Mouse (Mus musculus) regulatory T cell (primary cell): ENCODE data around the gene Nup210.
"Not testable (repeated sequence)": the region's sequence is repeated elsewhere in the genome, so short reads cannot be mapped to it uniquely, and the experiment has no call there.

Experiments used
- in situ Hi-C: fragments of 300-600 bp; cut with MboI, MseI; formaldehyde crosslinking; loops from one replicate; pipeline ENCODE4 v1.15.1; 2025; ENCODE audit warnings: high pct_unique_total_duplicates

Nup210 gene

DNA sequence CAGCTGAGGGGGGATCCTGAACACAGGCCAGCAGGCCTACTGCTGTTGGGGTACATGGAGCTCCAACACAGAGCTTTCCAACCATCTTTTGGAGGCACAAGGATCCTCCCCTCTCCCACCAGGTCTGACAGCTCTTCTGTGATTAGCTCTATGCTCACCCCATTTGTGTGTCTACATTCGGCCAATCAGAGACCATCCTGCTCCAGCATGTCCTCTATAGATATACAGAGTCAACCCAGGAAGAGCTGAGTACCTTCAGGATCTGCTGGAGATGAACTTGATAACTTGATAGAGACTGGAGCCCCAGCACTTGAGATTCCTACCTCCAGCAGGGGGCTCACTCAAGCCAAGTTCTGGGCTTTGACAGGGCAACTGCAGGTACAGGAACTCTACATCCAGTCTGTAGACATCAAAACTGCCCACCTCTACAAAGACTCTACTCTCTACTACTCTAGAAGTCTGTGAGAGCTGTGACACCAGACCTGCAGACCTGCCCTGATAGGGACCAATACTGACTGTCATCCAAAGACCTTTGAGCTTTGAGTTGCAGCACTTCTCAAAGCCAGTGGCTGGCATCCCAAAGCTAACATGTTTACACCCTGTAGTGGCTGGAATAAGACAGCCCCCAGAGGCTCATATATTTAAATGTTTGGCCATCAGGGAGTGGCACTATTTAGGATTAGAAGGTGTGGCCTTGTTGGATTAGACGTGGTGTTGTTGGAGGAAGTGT is 11.1 kb downstream of the Nup210 start:
- in situ Hi-C loops = no loop called here

DNA sequence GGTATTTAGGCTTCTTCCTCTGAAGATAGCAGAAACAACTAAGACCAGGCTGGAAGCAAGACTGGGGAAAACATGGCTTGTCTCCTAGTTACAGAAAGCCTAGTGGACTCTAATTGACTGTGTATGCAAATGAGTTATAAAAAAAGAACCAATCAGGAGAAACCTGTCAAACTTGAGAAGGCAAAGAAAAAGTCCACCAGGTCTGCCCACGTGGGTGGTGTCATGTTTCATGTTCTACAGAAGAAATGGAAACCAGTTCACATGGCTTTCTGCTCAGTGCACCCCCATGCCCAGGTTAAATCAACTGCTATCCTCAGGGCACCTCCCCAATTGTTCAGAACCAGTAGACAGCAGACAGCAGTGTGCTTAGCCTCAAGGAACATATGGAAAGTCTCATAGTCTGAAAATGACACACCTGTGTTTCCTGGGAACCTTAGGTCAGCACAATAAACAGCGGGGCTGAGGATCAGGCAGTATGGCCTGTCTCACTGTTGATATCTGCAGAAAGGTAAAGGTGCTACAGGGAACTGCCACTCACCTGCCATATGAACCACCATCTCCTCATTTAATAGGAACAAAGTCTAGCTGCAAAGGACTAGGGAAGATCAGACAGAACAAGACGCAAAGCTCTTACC is 11.7 kb downstream of the Nup210 start:
- in situ Hi-C loops = no loop called here

DNA sequence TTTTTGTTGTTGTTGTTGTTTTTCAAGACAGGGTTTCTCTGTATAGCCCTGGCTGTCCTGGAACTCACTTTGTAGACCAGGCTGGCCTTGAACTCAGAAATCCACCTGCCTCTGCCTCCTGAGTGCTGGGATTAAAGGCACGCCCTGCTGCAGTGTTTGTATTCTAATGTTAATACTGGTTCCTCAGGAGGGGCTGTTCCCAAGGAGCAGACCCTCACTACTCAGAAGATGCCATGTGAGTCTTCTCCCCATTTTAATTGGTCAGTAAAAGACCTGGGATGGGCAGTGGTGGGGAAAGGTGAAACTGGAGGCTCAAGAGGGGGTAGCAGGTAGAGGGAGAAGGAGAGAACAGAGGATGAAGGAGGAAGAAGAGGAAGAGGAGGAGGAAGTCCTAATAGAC is 13.2 kb downstream of the Nup210 start:
- in situ Hi-C loops = not testable (repeated sequence)

DNA sequence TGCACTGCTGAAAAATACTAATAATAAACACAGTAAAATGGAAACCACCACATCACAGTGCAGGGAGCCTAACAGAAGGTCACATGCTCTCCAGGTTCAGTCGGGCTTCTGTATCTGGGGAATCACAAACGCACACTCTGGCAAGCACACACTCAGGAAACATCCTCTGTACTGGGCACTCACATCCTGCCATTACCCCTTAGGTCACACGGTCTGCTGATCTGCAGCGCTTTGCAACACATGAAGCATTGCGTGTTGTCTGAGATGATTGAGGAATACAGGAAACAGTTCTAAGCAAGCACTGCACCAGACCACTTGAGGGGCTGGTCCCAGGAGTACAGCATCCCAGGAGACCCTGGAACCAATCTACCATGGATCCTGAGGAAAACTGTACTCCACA is 16.0 kb downstream of the Nup210 start:
- in situ Hi-C loops = no loop called here

DNA sequence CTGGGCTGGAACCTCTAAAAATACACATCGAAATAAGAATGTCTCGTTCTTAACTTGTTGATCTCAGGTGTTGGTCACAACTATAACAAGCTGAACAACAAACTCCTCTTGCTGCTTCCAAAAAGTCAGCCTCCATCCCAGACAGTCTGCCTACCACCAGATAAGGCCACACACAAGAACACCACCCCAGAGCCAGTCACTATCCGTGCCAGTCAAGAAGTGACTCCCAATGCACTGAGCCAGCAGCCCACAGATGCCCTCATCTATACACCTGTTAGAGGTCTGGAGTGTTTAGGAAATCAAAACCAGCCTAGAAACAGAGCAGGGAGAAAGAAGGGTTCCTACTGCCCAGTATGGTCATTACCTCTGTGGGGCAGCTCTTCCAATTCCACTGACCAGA is 18.8 kb downstream of the Nup210 start:
- in situ Hi-C loops = loop anchor here (5.0 kb wide), 1 partner anchor 44 kb away; no protein-coding TSS in a partner anchor

DNA sequence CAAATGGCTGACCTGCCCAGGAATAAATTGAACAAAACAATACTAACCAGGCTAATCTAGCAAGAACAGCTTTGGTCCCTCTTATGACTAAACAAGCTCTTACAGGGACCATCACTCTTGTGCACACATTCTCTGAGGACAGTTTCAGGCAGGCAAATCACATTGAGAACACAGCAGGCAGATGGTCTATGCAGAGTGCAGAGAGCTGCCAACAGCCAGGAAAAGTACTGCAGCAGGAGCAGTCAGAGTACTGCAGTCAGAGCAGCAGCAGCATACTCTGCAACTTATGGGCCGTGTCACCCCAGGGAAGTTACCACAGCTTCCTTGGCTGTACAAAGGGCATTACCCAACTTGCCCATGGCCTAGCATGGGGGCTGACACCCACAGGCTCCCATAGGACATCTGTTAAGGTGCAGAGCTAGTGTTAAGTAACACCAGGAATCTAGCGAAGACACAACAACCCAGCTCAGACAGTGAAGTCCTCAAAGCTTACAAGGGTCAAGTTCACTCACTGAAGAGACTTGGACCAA is 21.5 kb downstream of the Nup210 start:
- in situ Hi-C loops = loop anchor here (5.0 kb wide), 1 partner anchor 47 kb away; no protein-coding TSS in a partner anchor

DNA sequence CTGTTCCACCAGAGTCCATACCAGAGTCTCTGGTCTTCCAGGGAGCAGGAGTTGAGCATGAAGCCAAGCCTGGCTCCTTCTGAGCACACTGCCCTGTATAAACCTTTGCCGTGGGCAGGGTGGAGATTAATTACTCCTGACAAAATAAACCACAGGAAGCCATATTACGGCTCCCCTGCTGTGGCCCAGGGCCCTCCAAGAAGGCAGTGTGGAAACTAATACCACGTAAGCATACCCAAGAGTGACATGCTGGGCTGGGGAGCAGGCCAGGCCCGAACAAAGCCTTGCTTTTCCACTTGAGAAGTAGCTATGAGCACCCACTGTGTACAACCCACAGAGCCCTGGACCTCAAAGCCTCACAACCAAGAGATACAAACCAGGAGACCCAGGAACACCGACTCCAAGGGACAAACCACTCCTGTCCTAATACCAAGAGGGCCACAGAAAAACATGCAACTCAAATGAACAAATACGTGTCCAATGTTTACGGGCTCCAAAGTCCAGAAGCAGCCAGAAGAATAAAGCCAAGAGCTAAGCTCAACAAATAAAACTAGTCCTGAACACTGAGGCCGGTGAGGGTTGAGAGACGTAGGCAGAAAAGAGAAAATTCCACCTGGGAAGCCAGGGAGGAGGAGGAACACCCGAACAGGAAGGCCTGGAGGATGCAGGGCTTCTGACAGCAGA is 24.3 kb downstream of the Nup210 start:
- in situ Hi-C loops = no loop called here

DNA sequence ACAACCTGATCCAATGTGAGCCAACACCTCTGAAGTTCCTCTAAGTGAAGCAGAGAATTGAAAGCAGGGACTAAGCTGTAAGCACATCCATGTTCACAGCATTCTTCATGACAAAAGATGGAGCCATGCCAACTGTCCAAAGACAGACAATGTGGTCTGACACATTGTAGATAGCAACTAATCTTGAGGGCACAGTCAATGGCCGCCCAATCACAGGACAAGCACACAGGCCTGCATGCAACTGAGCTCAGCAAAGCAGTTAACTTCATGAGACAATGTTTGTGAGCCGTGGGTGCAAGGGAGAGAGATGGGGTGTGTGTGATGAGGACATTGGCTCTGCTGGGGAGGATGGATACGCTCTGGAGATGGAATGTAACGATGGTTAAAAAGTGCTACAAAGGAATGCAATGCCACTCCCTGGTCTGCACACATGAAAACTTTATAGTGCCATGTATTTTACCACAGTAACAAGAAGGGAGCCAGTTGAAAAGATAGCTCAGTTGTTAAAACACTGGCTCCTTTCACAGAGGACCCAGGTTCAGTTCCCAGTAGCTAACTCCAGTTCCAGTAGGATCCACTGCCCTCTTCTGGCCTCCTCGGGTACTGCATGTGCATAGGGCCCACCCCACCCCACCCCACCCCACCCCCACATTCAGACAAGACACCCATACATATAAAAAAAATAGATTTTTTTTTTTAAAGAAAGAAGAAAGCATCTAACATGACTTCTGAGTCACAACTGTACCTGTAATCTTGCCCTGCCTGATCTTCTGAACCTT is 31.3 kb downstream of the Nup210 start:
- in situ Hi-C loops = loop anchor here (10.0 kb wide), 1 partner anchor 261 kb away; no protein-coding TSS in a partner anchor

DNA sequence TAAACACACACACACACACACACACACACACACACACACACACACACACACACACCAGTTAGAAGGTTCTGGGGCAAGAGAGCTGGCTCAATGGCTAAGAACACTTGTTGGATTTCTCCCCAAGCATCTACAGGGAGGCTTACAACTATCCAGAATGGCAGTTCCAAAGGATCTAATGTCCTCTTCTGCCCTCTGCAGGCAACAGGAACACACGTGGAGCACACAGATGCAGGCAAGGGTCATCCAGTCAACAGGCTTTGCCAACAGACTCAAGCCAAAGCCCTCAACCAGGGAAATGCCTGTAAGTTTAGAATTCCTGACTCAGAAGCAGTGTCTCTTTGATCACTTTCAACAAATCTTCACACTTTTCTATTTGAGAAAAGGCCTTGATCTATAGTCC is 36.6 kb downstream of the Nup210 start:
- in situ Hi-C loops = loop anchor here (10.0 kb wide), 1 partner anchor 255 kb away; no protein-coding TSS in a partner anchor

DNA sequence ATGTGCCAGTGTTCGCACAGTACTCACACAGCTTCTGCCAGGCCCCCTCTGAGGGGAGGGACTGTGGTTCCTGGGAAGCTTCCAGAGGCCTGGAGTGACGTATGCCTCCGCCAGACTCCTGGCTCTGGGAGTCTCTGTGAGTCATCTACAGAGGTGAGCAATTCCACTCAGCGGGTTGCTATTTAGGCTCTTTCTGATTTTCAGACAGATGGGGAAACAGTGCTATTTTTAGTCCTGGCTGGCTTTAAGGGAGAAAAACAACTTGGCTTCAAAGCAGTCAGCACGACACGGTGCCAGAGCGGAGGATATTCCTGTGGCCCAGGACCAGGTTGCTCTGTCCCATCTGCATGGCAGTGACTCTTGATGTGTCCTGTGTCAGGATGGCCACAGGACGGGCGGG is 40.4 kb downstream of the Nup210 start:
- in situ Hi-C loops = no loop called here

DNA sequence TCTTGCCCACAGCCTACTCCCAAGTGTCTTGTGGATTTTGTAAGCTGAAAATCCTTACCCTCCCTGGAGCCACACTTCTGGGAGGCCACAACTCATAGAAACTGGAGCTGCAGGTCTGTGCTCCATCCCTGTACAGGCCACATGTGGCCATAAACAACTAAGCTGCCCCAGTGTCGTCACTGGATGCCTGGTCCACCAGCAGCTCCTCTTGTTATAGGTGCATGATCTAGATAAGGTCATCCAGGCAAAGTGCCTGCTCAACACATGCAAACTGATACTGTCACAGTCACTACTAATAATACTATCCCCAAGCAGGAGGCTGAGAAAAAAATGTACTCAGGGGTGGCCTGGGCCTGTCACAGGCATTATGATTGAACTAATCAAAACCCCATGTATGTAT is 48.1 kb downstream of the Nup210 start:
- in situ Hi-C loops = no loop called here

DNA sequence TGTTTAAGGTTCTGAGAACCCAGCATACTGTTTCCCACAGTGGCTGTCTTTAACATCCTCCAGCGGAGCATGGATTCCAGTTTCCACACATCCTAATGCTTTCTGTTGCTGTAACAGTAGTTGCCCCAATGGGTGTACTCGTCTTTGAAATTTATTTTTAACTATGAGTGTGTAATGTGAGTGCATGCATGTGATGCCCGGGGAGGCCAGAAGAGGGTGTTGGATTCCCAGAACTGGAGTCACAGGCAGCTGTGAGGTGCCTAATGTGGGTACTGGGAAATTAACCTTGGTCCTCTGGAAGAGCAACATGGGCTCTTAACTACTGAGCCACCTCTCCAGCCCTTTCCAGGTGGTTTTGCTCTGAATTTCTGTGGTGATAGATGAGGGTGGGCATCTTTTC is 49.6 kb downstream of the Nup210 start:
- in situ Hi-C loops = no loop called here

DNA sequence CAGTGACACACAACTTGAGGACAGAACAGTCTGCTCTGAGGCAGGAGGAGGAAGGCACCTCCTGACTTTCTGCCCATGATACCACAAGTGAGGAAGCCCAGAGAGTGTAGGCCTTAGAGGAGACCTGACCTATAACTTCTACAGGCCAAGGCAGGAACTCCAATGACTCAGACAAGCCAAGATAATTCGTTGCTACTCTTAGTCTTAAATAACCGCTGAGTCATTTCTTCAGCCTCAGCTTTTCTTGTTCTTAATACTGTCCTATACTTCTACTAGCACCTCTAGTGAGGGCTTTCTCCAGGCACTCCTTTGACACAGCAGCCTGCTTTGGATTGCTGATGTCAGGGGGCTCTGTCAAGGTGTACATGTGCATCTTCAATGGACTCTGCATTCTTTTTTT is 55.3 kb downstream of the Nup210 start:
- in situ Hi-C loops = no loop called here

DNA sequence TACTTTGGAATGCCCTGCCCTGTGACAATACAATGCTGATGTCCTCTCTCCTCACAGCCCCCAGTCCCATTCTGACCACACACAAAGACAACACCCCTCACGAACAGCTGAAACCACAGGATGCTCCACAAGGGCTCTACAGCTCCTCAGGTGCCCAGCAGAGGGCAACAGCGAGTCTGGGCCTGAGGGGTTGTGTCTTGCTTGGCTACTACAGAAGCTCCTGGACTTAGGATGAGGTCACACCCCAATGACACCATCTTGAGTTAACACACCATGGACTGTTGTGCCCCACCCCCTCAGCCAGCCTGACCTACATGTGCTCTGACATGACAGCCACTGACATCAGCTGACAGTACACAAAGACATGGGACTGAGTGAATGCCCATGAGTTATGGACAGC is 56.9 kb downstream of the Nup210 start:
- in situ Hi-C loops = no loop called here

DNA sequence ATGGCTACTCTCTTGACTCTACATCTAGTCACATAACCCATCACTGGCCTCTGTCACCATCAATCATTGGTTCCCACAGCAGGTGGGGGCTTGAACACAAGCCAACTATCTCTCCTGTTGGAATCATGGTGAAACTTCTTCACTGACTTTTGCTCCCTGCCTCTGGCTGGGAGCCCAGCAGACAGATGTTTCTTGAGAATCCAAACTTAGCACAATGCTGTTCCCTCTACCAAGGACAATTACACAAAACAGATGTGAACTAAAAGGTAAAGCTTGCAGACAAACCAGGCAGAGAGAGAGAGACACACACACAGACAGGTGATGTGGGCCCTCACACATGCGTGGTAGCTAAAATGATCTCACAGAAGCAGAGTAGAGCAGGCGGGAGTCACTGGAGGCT is 58.6 kb downstream of the Nup210 start:
- in situ Hi-C loops = no loop called here

DNA sequence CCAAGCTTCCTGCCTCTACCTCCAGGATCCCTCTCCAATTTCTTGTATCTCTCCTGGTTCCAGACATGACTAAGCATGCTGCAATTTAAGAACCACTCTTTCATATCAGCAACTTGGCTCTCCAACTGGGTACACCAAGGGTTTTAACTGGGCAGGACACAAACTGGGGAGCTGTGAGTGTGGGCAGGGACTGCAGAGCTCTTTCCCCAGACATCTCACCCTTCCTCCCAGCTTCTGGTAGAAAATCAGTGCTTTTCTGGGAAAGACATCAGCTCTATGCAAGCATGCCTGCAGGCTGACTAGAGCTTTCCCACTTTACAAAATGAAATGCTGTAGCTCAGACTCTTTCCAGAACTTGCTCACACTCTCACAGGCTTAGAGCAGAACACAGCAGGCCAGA is 60.3 kb downstream of the Nup210 start:
- in situ Hi-C loops = no loop called here

DNA sequence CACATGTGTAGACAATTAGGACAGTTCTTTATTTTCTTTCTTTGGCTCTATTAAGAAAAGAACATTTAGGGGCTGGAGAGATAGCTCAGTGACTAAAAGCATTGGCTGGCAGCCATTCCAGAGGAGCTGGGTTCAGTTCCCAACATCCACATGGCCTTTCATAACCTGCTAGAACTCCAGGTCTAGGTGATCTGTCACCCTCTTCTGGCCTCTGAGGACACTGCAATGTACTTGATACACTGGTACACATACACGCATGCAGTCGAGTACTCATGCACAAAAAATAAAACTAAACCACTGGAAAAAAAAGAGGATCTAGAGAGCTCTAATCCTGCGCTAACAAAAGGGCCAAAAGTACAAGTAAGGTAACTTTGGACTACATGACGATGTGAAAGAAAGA is 64.1 kb downstream of the Nup210 start:
- in situ Hi-C loops = no loop called here

DNA sequence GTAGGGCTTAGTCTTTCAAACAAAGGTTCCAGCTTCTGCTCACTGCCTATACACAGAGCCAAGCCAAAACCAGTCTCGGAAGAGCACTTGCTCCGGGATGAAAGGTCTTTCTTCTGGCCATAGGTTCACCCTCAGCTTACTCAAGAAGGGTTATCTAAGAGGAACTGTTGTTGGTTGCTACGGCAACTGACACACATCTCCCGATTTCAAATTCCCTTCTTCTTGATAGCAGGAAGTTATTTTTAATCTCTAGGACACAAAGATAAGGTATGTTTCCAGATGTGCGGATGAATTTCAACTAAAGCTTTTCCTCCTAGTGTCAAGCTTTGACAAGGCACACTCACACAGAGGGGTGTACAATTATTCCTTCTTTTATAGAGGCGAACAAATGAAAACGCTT is 68.6 kb downstream of the Nup210 start:
- in situ Hi-C loops = no loop called here

DNA sequence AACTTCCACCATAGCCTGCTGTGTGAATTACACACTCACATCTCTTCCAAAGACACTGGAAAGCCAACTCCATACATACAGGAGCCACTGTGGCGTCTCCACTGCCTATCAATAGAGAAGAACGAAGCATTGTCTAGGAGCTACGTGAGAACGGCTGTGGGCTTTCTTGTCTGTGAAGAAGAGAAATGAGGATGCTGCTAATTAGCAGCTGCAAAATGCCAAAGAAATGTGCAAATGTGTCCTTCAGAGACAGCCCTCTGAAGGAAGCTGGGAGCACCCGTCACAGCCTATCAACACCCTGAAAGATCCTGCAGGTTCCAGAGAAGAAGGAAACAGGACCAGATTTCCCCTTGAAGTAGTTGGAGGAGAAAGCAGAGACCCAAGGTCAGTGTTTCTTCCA is 69.2 kb downstream of the Nup210 start:
- in situ Hi-C loops = no loop called here

DNA sequence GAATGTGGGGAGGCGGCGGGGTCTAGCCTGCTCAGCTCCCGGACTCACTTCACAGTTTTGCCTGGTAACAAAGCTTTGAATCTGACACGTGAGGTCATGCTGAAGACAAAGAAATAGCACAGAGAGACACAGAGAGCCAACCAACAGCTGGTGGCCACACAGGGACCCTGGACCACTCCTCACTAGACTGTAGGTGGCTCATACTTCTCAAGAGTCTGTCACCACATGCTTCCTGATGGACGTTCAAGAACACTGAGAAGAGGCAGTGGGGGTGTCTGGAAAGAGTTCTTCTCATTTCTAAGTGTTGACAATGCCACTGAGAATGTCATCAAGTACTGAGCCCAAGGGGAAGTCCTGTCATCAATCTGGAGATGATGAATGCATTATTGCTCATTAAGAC is 70.4 kb downstream of the Nup210 start:
- in situ Hi-C loops = no loop called here

DNA sequence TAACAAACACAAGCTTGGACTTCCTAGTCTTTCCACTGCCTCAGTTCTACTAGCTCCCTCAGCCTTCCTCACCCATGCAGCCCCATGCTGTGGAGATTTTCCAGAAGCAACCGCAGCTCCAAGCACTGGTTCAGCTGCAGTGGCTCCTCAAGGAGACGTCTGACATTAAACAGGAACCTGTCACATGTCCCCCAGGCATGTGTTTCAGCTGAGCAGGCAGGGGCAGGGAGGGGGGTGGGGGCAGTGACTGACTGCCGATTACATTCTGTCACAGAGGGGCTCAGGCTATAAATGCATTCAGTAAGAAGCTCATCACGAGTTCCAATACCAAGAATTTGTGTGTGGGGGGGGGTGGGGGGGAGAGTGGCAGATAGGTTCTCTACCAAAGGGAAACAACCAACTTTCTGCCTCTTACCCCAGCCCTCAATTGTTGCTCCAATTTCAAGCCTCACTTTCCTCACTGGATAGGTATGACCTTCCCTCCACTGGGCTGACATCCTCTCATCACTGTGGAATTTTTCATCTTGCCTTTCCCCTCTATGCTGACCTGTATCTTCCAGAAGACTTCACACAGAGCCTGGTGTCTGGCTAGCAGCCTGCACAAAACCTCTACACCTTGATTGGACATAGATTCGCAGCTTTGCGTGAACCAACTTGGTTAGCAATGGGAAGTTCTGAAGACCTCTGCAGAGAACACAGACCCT is 71.8 kb downstream of the Nup210 start:
- in situ Hi-C loops = no loop called here
